Mouse (Mus musculus) left cerebral cortex, postnatal 4 days (tissue): ENCODE results near the gene Hoxc12. TPM values are rescaled to one million over a fixed set of nuclear protein-coding genes. Genes with fewer than 3 reads are reported as not detected.
A peak's percentile ranks its signal among the peaks of the same experiment; 100 is the strongest.

Source experiments
- DNase-seq: peaks from one replicate; pipeline ENCODE4 v3.0.0-alpha.2; 2022
- intact Hi-C: fragments of 180-260 bp; cut with DNase I; formaldehyde crosslinking; loops from one replicate; pipeline ENCODE4 v1.15.1; 2025
- microRNA-seq: library from miRNA; unstranded; fragments of <30 nt; microRNA quantifications from one replicate; pipeline ENCODE4 v1.2.0, GENCODE M21; 2022
- total RNA-seq, 2 experiments: library from RNA; stranded (reverse); gene quantifications; 2 replicates each; pipeline ENCODE4 v1.2.3; 2021

Gene Hoxc12
- total RNA-seq, 2 experiments from 2014 or later = not detected

GRCm38 (mm10) chr15:102980352-102980751, 43.8 kb downstream of the Hoxc12 start:
- no peak for DNase-seq
- intact Hi-C loops = loop anchor here (10.0 kb wide), 2 partner anchors 194 to 286 kb away; no protein-coding TSS in a partner anchor

GRCm38 (mm10) chr15:102980912-102981311, 44.4 kb downstream of the Hoxc12 start:
- DNase-seq = no peak
- intact Hi-C loops = loop anchor here (10.0 kb wide), 2 partner anchors 194 to 286 kb away; no protein-coding TSS in a partner anchor

- intact Hi-C loops = loop anchor here (10.0 kb wide), 2 partner anchors 193 to 287 kb away; no protein-coding TSS in a partner anchor
- no peak for DNase-seq
These were observed 45.1 kb downstream of the Hoxc12 start for GRCm38 (mm10) chr15:102981379-102982288.

GRCm38 (mm10) chr15:102983716-102984115, 47.2 kb downstream of the Hoxc12 start:
- no peak for DNase-seq
- intact Hi-C loops = loop anchor here (10.0 kb wide), 2 partner anchors 191 to 289 kb away; no protein-coding TSS in a partner anchor

GRCm38 (mm10) chr15:102984521-102984920, 48.0 kb downstream of the Hoxc12 start:
- intact Hi-C loops = loop anchor here (10.0 kb wide), 2 partner anchors 190 to 290 kb away; no protein-coding TSS in a partner anchor
- no peak for DNase-seq

GRCm38 (mm10) chr15:102984925-102985324, 48.4 kb downstream of the Hoxc12 start:
- no peak for DNase-seq
- intact Hi-C loops = loop anchor here (10.0 kb wide), 2 partner anchors 190 to 290 kb away; no protein-coding TSS in a partner anchor

GRCm38 (mm10) chr15:102987124-102987833, 50.7 kb downstream of the Hoxc12 start:
- peak; percentile 94 for DNase-seq
- intact Hi-C loops = loop anchor here (10.0 kb wide), 2 partner anchors 188 to 292 kb away; no protein-coding TSS in a partner anchor

GRCm38 (mm10) chr15:102988078-102988477, 51.5 kb downstream of the Hoxc12 start:
- no peak for DNase-seq
- intact Hi-C loops = loop anchor here (10.0 kb wide), 2 partner anchors 187 to 293 kb away; no protein-coding TSS in a partner anchor

Small RNA genes within 50 kb of the gene (microRNA-seq; reads per million reads assigned to microRNA genes)
- not detected for gene Mir196a-2

Other genes with a start within 250 kb of the Hoxc12 start
- 10 to 100 TPM; 44.3 to 46.7 TPM for gene Calcoco1, start 214.6 kb upstream of the Hoxc12 start, total RNA-seq
- not detected for gene Hoxc13, start 15.7 kb upstream of the Hoxc12 start, total RNA-seq
- not detected for gene Hoxc11, start 17.7 kb downstream of the Hoxc12 start, total RNA-seq
- gene Hoxc10, start 30.0 kb downstream of the Hoxc12 start, total RNA-seq = not detected
- not detected for gene Hoxc5, start 30.7 kb downstream of the Hoxc12 start, total RNA-seq
- not detected for gene Hoxc9, start 39.7 kb downstream of the Hoxc12 start, total RNA-seq
- not detected for gene Hoxc8, start 53.9 kb downstream of the Hoxc12 start, total RNA-seq
- gene Hoxc6, start 61.5 kb downstream of the Hoxc12 start, total RNA-seq = not detected
- gene Hoxc4, start 82.2 kb downstream of the Hoxc12 start, total RNA-seq = not detected
- gene Smug1, start 230.3 kb downstream of the Hoxc12 start, total RNA-seq = 10 to 100 TPM; 26.4 to 27.4 TPM